Mouse (Mus musculus): ENCODE data around the gene Cdh4. TPM values are rescaled to one million over a fixed set of nuclear protein-coding genes. Genes with fewer than 3 reads are reported as not detected.

Gene Cdh4
- total RNA-seq, 1 experiment: 1.9 TPM

DNA sequence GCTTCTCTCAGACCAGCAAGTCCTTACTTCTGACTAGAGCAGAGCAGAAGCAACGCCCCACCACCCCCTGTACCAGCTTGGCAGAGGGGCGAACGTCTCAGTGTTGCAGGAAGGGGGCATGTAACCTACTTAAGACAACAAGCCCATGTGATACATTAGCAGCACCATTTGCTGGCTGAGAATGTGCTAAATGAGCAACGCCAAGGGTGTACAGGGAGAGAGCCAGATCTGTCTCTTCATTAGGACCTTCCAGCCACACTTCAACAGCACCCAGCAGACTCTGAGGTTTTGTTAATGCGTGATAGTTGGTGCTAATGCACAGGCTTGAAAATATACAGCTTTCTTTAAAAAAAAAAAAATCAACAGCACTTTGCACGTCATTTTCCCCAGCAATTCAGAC is 300.6 kb downstream of the Cdh4 start:
- no peaks in the 10 kb centered on the region for H3K4me1 ChIP-seq (ENCODE audit: control insufficient read depth in 2 of 2, insufficient read depth in 2 of 2, low read length in 2 of 2, poor library complexity in 1 of 2)
- H3K36me3 ChIP-seq (ENCODE audit: control insufficient read depth, insufficient read depth, low read length, poor library complexity, severe bottlenecking): no peaks in the 10 kb centered on the region
- TF ChIP-seq ZC3H11A (IDR thresholded peaks at IDR 0.05; ENCODE audit: borderline replicate concordance, low read depth, low read length) (no peak), HCFC1 (IDR thresholded peaks at IDR 0.05; ENCODE audit: borderline replicate concordance, insufficient read depth, low read length) (no peak), CHD2 (IDR thresholded peaks at IDR 0.05; ENCODE audit: low read depth, low read length) (no peak), MAFK (IDR thresholded peaks at IDR 0.05; ENCODE audit: insufficient read depth, low read depth, low read length) (no peak), ZNF384 (IDR thresholded peaks at IDR 0.05; ENCODE audit: low read depth, low read length) (no peak)
- no peak overlapping the region for H3K27ac ChIP-seq (ENCODE audit: insufficient read depth, low read depth, low read length, poor library complexity, severe bottlenecking)
- no peak overlapping the region for H3K4me3 ChIP-seq (ENCODE audit: insufficient read depth in 1 of 2, low read depth in 1 of 2, low read length in 2 of 2, poor library complexity in 1 of 2, severe bottlenecking in 1 of 2)
- DNase-seq (ENCODE audit: low read depth, low spot score): no peak
- in situ Hi-C loops (cut with MboI; ENCODE audit: low sequenced_read_pairs in 2 of 2, unreplicated experiment in 2 of 2): no loop called here
- H3K9ac ChIP-seq (ENCODE audit: insufficient read depth, low read depth, low read length, poor library complexity, severe bottlenecking): no peak overlapping the region
- no peaks in the 10 kb centered on the region for H3K9me3 ChIP-seq (ENCODE audit: control insufficient read depth, insufficient read depth, low read depth, low read length)

- DNase-seq (ENCODE audit: low read depth, low spot score): no peak
- Histone ChIP-seq H3K36me3 (ENCODE audit: control insufficient read depth, insufficient read depth, low read length, poor library complexity, severe bottlenecking) (no peaks in the 10 kb centered on the region), H3K4me1 (ENCODE audit: control insufficient read depth in 2 of 2, insufficient read depth in 2 of 2, low read length in 2 of 2, poor library complexity in 1 of 2) (no peaks in the 10 kb centered on the region), H3K27ac (ENCODE audit: insufficient read depth, low read depth, low read length, poor library complexity, severe bottlenecking) (no peak overlapping the region), H3K4me3 (ENCODE audit: insufficient read depth in 1 of 2, low read depth in 1 of 2, low read length in 2 of 2, poor library complexity in 1 of 2, severe bottlenecking in 1 of 2) (no peak overlapping the region), H3K9me3 (ENCODE audit: control insufficient read depth, insufficient read depth, low read depth, low read length) (no peaks in the 10 kb centered on the region), H3K9ac (ENCODE audit: insufficient read depth, low read depth, low read length, poor library complexity, severe bottlenecking) (no peak overlapping the region)
- TF ChIP-seq MAFK (IDR thresholded peaks at IDR 0.05; ENCODE audit: insufficient read depth, low read depth, low read length) (no peak), CHD2 (IDR thresholded peaks at IDR 0.05; ENCODE audit: low read depth, low read length) (no peak), ZNF384 (IDR thresholded peaks at IDR 0.05; ENCODE audit: low read depth, low read length) (no peak), ZC3H11A (IDR thresholded peaks at IDR 0.05; ENCODE audit: borderline replicate concordance, low read depth, low read length) (no peak), HCFC1 (IDR thresholded peaks at IDR 0.05; ENCODE audit: borderline replicate concordance, insufficient read depth, low read length) (no peak)
- in situ Hi-C loops (cut with MboI; ENCODE audit: low sequenced_read_pairs in 2 of 2, unreplicated experiment in 2 of 2): no loop called here
These were observed 304.3 kb downstream of the Cdh4 start for GRCm38 (mm10) chr2:179746491-179746890.

GRCm38 (mm10) chr2:179749399-179749798 is 307.2 kb downstream of the Cdh4 start:
- Histone ChIP-seq H3K4me1 (ENCODE audit: control insufficient read depth in 2 of 2, insufficient read depth in 2 of 2, low read length in 2 of 2, poor library complexity in 1 of 2) (no peaks in the 10 kb centered on the region), H3K27ac (ENCODE audit: insufficient read depth, low read depth, low read length, poor library complexity, severe bottlenecking) (no peak overlapping the region), H3K9me3 (ENCODE audit: control insufficient read depth, insufficient read depth, low read depth, low read length) (no peaks in the 10 kb centered on the region), H3K36me3 (ENCODE audit: control insufficient read depth, insufficient read depth, low read length, poor library complexity, severe bottlenecking) (no peaks in the 10 kb centered on the region), H3K9ac (ENCODE audit: insufficient read depth, low read depth, low read length, poor library complexity, severe bottlenecking) (no peak overlapping the region), H3K4me3 (ENCODE audit: insufficient read depth in 1 of 2, low read depth in 1 of 2, low read length in 2 of 2, poor library complexity in 1 of 2, severe bottlenecking in 1 of 2) (no peak overlapping the region)
- TF ChIP-seq CHD2 (IDR thresholded peaks at IDR 0.05; ENCODE audit: low read depth, low read length): no peak
- no peak for DNase-seq (ENCODE audit: low read depth, low spot score)
- in situ Hi-C loops (cut with MboI; ENCODE audit: low sequenced_read_pairs in 2 of 2, unreplicated experiment in 2 of 2): no loop called here

DNA sequence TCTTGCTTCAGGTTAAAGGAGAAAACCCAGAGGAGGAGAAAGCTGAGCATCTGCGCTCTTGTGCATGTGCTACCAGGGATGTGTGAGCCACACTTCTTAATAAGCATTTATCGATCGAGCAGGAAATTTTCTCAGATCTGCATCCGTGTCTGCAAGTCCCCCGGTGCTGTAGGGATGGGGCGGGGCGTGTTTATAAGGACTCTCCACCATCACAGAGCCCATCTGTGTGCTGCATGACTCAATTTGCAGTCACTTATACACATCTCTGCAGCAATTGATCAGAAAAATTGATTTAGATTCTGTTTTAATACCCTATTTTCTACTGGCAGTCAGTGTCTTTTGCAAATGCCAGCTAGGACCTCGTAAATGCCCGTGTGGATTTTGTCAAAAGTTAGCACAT is 311.6 kb downstream of the Cdh4 start:
- no peak for DNase-seq (ENCODE audit: low read depth, low spot score)
- no peak overlapping the region for H3K27ac ChIP-seq (ENCODE audit: insufficient read depth, low read depth, low read length, poor library complexity, severe bottlenecking)
- H3K9ac ChIP-seq (ENCODE audit: insufficient read depth, low read depth, low read length, poor library complexity, severe bottlenecking): no peak overlapping the region
- H3K4me1 ChIP-seq (ENCODE audit: control insufficient read depth in 2 of 2, insufficient read depth in 2 of 2, low read length in 2 of 2, poor library complexity in 1 of 2): no peaks in the 10 kb centered on the region
- H3K36me3 ChIP-seq (ENCODE audit: control insufficient read depth, insufficient read depth, low read length, poor library complexity, severe bottlenecking): no peaks in the 10 kb centered on the region
- H3K9me3 ChIP-seq (ENCODE audit: control insufficient read depth, insufficient read depth, low read depth, low read length): no peaks in the 10 kb centered on the region
- TF ChIP-seq ZNF384 (IDR thresholded peaks at IDR 0.05; ENCODE audit: low read depth, low read length) (no peak), CHD2 (IDR thresholded peaks at IDR 0.05; ENCODE audit: low read depth, low read length) (no peak), ZC3H11A (IDR thresholded peaks at IDR 0.05; ENCODE audit: borderline replicate concordance, low read depth, low read length) (no peak), MAFK (IDR thresholded peaks at IDR 0.05; ENCODE audit: insufficient read depth, low read depth, low read length) (no peak), HCFC1 (IDR thresholded peaks at IDR 0.05; ENCODE audit: borderline replicate concordance, insufficient read depth, low read length) (no peak)
- in situ Hi-C loops (cut with MboI; ENCODE audit: low sequenced_read_pairs in 2 of 2, unreplicated experiment in 2 of 2): no loop called here
- H3K4me3 ChIP-seq (ENCODE audit: insufficient read depth in 1 of 2, low read depth in 1 of 2, low read length in 2 of 2, poor library complexity in 1 of 2, severe bottlenecking in 1 of 2): no peak overlapping the region

GRCm38 (mm10) chr2:179754776-179755175 is 312.5 kb downstream of the Cdh4 start:
- no peaks in the 10 kb centered on the region for H3K36me3 ChIP-seq (ENCODE audit: control insufficient read depth, insufficient read depth, low read length, poor library complexity, severe bottlenecking)
- no peak overlapping the region for H3K27ac ChIP-seq (ENCODE audit: insufficient read depth, low read depth, low read length, poor library complexity, severe bottlenecking)
- no peak overlapping the region for H3K9ac ChIP-seq (ENCODE audit: insufficient read depth, low read depth, low read length, poor library complexity, severe bottlenecking)
- no peak for DNase-seq (ENCODE audit: low read depth, low spot score)
- no peak overlapping the region for H3K4me3 ChIP-seq (ENCODE audit: insufficient read depth in 1 of 2, low read depth in 1 of 2, low read length in 2 of 2, poor library complexity in 1 of 2, severe bottlenecking in 1 of 2)
- in situ Hi-C loops (cut with MboI; ENCODE audit: low sequenced_read_pairs in 2 of 2, unreplicated experiment in 2 of 2): no loop called here
- TF ChIP-seq ZC3H11A (IDR thresholded peaks at IDR 0.05; ENCODE audit: borderline replicate concordance, low read depth, low read length) (no peak), CHD2 (IDR thresholded peaks at IDR 0.05; ENCODE audit: low read depth, low read length) (no peak), MAFK (IDR thresholded peaks at IDR 0.05; ENCODE audit: insufficient read depth, low read depth, low read length) (no peak), HCFC1 (IDR thresholded peaks at IDR 0.05; ENCODE audit: borderline replicate concordance, insufficient read depth, low read length) (no peak), ZNF384 (IDR thresholded peaks at IDR 0.05; ENCODE audit: low read depth, low read length) (no peak)
- no peaks in the 10 kb centered on the region for H3K4me1 ChIP-seq (ENCODE audit: control insufficient read depth in 2 of 2, insufficient read depth in 2 of 2, low read length in 2 of 2, poor library complexity in 1 of 2)
- H3K9me3 ChIP-seq (ENCODE audit: control insufficient read depth, insufficient read depth, low read depth, low read length): no peaks in the 10 kb centered on the region
